Mouse (Mus musculus) left cerebral cortex, adult 2 months (tissue): ENCODE results near the gene 1700003E16Rik. TPM values are rescaled to one million over a fixed set of nuclear protein-coding genes. Genes with fewer than 3 reads are reported as not detected.
"Not testable (repeated sequence)": the region's sequence is repeated elsewhere in the genome, so short reads cannot be mapped to it uniquely, and the experiment has no call there.

Source experiments
- DNase-seq, 2 experiments: peaks; one replicate each; pipeline ENCODE4 v3.0.0; 2021 to 2022; ENCODE audit warnings: low spot score in 2 of 2, mixed read lengths in 1 of 2; ENCODE audit errors: extremely low spot score in 1 of 2
- H3K27ac ChIP-seq: fragments of 200-600 bp; 2 replicates; pipeline ENCODE4 v1.8.1; 2022
- H3K4me3 ChIP-seq: fragments of 200-600 bp; 2 replicates; pipeline ENCODE4 v1.8.1; 2022
- CTCF ChIP-seq: fragments of 200-600 bp; IDR thresholded peaks from 2 replicates; pipeline ENCODE4 v1.8.1; 2022; ENCODE audit warnings: antibody characterized with exemption, mild to moderate bottlenecking, moderate library complexity
- intact Hi-C: fragments of 180-260 bp; cut with DNase I; formaldehyde crosslinking; loops from one replicate; pipeline ENCODE4 v1.15.1; 2025
- total RNA-seq, 2 experiments: library from RNA; stranded (reverse); gene quantifications; 2 replicates each; pipeline ENCODE4 v1.2.3; 2021

1700003E16Rik gene
- total RNA-seq, 2 experiments from 2014 or later = 30.9 to 35.6 TPM

- intact Hi-C loops = loop anchor here (2.0 kb wide), 2 partner anchors 18 to 34 kb away; partner anchors contain the start of genes Ino80b and Mrpl53
- TF ChIP-seq CTCF = no peak
- DNase-seq = peak in 1 of 2 experiments; percentile 41
- peak overlapping the region; percentile 86 for H3K27ac ChIP-seq
- H3K4me3 ChIP-seq = peak overlapping the region; percentile 58
These were observed 13.3 kb upstream of the 1700003E16Rik start for GRCm38 (mm10) chr6:83142886-83143285.

- no peak for DNase-seq
- no peak overlapping the region for H3K4me3 ChIP-seq
- intact Hi-C loops = loop anchor here (2.0 kb wide), 1 partner anchor 28 kb away; no protein-coding TSS in a partner anchor
- no peak; the same call in 1 of the 2 replicates for TF ChIP-seq CTCF
- H3K27ac ChIP-seq = peak overlapping the region; percentile 70
These were observed 11.0 kb upstream of the 1700003E16Rik start for GRCm38 (mm10) chr6:83145209-83145608.

GRCm38 (mm10) chr6:83145805-83146204 is 10.4 kb upstream of the 1700003E16Rik start:
- peak overlapping the region; percentile 70 for H3K27ac ChIP-seq
- no peak for DNase-seq
- intact Hi-C loops = loop anchor here (2.0 kb wide), 1 partner anchor 29 kb away; no protein-coding TSS in a partner anchor

GRCm38 (mm10) chr6:83147280-83147679 is 8.9 kb upstream of the 1700003E16Rik start:
- intact Hi-C loops = no loop called here
- Histone ChIP-seq H3K27ac (no peak overlapping the region), H3K4me3 (no peak overlapping the region)
- DNase-seq = no peak
- TF ChIP-seq CTCF = no peak

More at GRCm38 (mm10) chr6:83145805-83146204, 10.4 kb upstream of the 1700003E16Rik start:
- no peak for TF ChIP-seq CTCF
- H3K4me3 ChIP-seq = no peak overlapping the region

GRCm38 (mm10) chr6:83151721-83152120 is 4.5 kb upstream of the 1700003E16Rik start:
- Histone ChIP-seq H3K4me3 (no peak overlapping the region), H3K27ac (no peak overlapping the region)
- TF ChIP-seq CTCF = no peak
- DNase-seq = no peak
- intact Hi-C loops = no loop called here

GRCm38 (mm10) chr6:83153038-83153437 is 3.2 kb upstream of the 1700003E16Rik start:
- no peak for TF ChIP-seq CTCF
- no peak for DNase-seq
- intact Hi-C loops = no loop called here
- Histone ChIP-seq H3K27ac (no peak overlapping the region), H3K4me3 (no peak overlapping the region)

- intact Hi-C loops = no loop called here
- no peak for TF ChIP-seq CTCF
- Histone ChIP-seq H3K4me3 (no peak overlapping the region), H3K27ac (no peak overlapping the region)
- no peak for DNase-seq
These were observed 2.7 kb upstream of the 1700003E16Rik start for GRCm38 (mm10) chr6:83153485-83153884.

- Histone ChIP-seq H3K4me3 (peak overlapping the region; percentile 72), H3K27ac (peak overlapping the region; percentile 72)
- intact Hi-C loops = loop anchor here (2.0 kb wide), 2 partner anchors 41 to 159 kb away; partner anchors contain the start of gene Mogs
- DNase-seq = no peak
- TF ChIP-seq CTCF = no peak
These were observed 509 bp upstream of the 1700003E16Rik start for GRCm38 (mm10) chr6:83155552-83156238.

GRCm38 (mm10) chr6:83159456-83159855 is 3.3 kb downstream of the 1700003E16Rik start:
- DNase-seq, H3K27ac ChIP-seq, H3K4me3 ChIP-seq, intact Hi-C loops: not testable (repeated sequence)
- TF ChIP-seq CTCF = peak; percentile 52

- no peak for TF ChIP-seq CTCF
- Histone ChIP-seq H3K4me3 (no peak overlapping the region), H3K27ac (no peak overlapping the region)
- no peak for DNase-seq
- intact Hi-C loops = no loop called here
These were observed 5.2 kb downstream of the 1700003E16Rik start for GRCm38 (mm10) chr6:83161442-83161841.

GRCm38 (mm10) chr6:83161921-83162641 is 5.9 kb downstream of the 1700003E16Rik start:
- no peak for DNase-seq
- TF ChIP-seq CTCF = no peak
- Histone ChIP-seq H3K4me3 (peak overlapping the region; percentile 18), H3K27ac (no peak overlapping the region)
- intact Hi-C loops = no loop called here

- TF ChIP-seq CTCF = peak; percentile 70
- peak overlapping the region; percentile 18; the same call in 1 of the 2 replicates for H3K4me3 ChIP-seq
- intact Hi-C loops = no loop called here
- DNase-seq = peak; percentile 52 to 58
- H3K27ac ChIP-seq = no peak overlapping the region
These were observed 6.5 kb downstream of the 1700003E16Rik start for GRCm38 (mm10) chr6:83162701-83163100.
